Mouse (Mus musculus) cerebellum, adult 2 months (tissue): ENCODE results near the gene Trip4. TPM values are rescaled to one million over a fixed set of nuclear protein-coding genes. Genes with fewer than 3 reads are reported as not detected.
A peak's percentile ranks its signal among the peaks of the same experiment; 100 is the strongest.
"Not testable (repeated sequence)": the region's sequence is repeated elsewhere in the genome, so short reads cannot be mapped to it uniquely, and the experiment has no call there.

Source experiments
- DNase-seq, 2 experiments: peaks; one replicate each; pipeline ENCODE4 v3.0.0; 2021
- H3K27ac ChIP-seq: fragments of 200-500 bp; 2 replicates; pipeline ENCODE4 v1.5.1; 2012; ENCODE audit warnings: low read length, control low read depth, inconsistent platforms; ENCODE audit not compliant: insufficient read depth
- H3K27me3 ChIP-seq: fragments of 200-500 bp; 2 replicates; pipeline ENCODE4 v1.6.1; 2012; ENCODE audit warnings: inconsistent platforms, mild to moderate bottlenecking, low read length, moderate library complexity; ENCODE audit not compliant: control insufficient read depth, insufficient read depth
- H3K4me1 ChIP-seq: fragments of 200-500 bp; 2 replicates; pipeline ENCODE4 v1.6.1; 2011; ENCODE audit warnings: low read length; ENCODE audit not compliant: control insufficient read depth, insufficient read depth
- H3K4me3 ChIP-seq: fragments of 200-500 bp; replicated peaks from 2 replicates; pipeline ENCODE3; 2011; ENCODE audit warnings: mild to moderate bottlenecking, low read depth, low read length, control low read depth; ENCODE audit not compliant: insufficient read depth
- CTCF ChIP-seq: fragments of 200-500 bp; IDR thresholded peaks from 2 replicates; pipeline ENCODE4 v1.5.1; 2011; ENCODE audit warnings: low read depth, mild to moderate bottlenecking, control low read depth, low read length, moderate library complexity, borderline replicate concordance; ENCODE audit not compliant: insufficient read depth
- POLR2A ChIP-seq: fragments of 200-500 bp; IDR thresholded peaks from 2 replicates; pipeline ENCODE4 v1.6.1; 2011; ENCODE audit warnings: low read length, control low read depth, borderline replicate concordance; ENCODE audit not compliant: insufficient read depth
- WGBS: fragments of 180-500 bp; shearing (Covaris S2); methylation state at CpG from one replicate; pipeline ENCODE4 v1.1.7; 2018; 5-methylcytosine and 5-hydroxymethylcytosine counted together
- polyA plus RNA-seq: library from polyadenylated mRNA; depleted of rRNA; stranded (reverse); fragments of >200 nt; gene quantifications from 2 replicates; pipeline ENCODE4 v1.2.3, GENCODE M21; 2012; rRNA removed

Gene Trip4
- polyA plus RNA-seq, 1 experiment: 20.4 TPM

- Histone ChIP-seq H3K27me3 (no peaks in the 10 kb centered on the region), H3K4me3 (no peak overlapping the region), H3K27ac (no peak overlapping the region), H3K4me1 (peaks cover 37% of the 10 kb centered on the region)
- TF ChIP-seq CTCF (no peak), POLR2A (no peak)
- 51% methylated on average over 4 of the region's 4 CpGs for WGBS
- DNase-seq: peak in 1 of 2 experiments; percentile 42
These were observed 117.5 kb downstream of the Trip4 start for GRCm38 (mm10) chr9:65791106-65791505.

- no peak for DNase-seq
- Histone ChIP-seq H3K4me3 (no peak overlapping the region), H3K27me3 (no peaks in the 10 kb centered on the region), H3K27ac (no peak overlapping the region), H3K4me1 (peaks cover 28% of the 10 kb centered on the region)
- 95% methylated on average over 3 of the region's 3 CpGs for WGBS
- TF ChIP-seq CTCF (no peak), POLR2A (no peak)
These were observed 118.8 kb downstream of the Trip4 start for GRCm38 (mm10) chr9:65789788-65790187.

- 54% methylated on average over 4 of the region's 4 CpGs for WGBS
- H3K27ac ChIP-seq: no peak overlapping the region
- no peaks in the 10 kb centered on the region for H3K27me3 ChIP-seq
- TF ChIP-seq POLR2A (no peak), CTCF (no peak)
- peaks cover 16% of the 10 kb centered on the region for H3K4me1 ChIP-seq
- H3K4me3 ChIP-seq: no peak overlapping the region
- no peak for DNase-seq
These were observed 120.0 kb downstream of the Trip4 start for GRCm38 (mm10) chr9:65788556-65788955.

- Histone ChIP-seq H3K4me3 (no peak overlapping the region), H3K27me3 (no peaks in the 10 kb centered on the region), H3K27ac (peak overlapping the region; percentile 68), H3K4me1 (peaks cover 14% of the 10 kb centered on the region)
- DNase-seq: no peak
- WGBS: 42% methylated on average over 4 of the region's 4 CpGs
- TF ChIP-seq CTCF: no peak
- TF ChIP-seq POLR2A: no peak
These were observed 120.7 kb downstream of the Trip4 start for GRCm38 (mm10) chr9:65787829-65788344.

- TF ChIP-seq POLR2A: no peak
- TF ChIP-seq CTCF: no peak
- peak; percentile 68 to 74 for DNase-seq
- Histone ChIP-seq H3K4me1 (peaks cover 14% of the 10 kb centered on the region), H3K27ac (peak overlapping the region; percentile 68), H3K27me3 (no peaks in the 10 kb centered on the region), H3K4me3 (no peak overlapping the region)
- 21% methylated on average over 8 of the region's 8 CpGs for WGBS
These were observed 121.5 kb downstream of the Trip4 start for GRCm38 (mm10) chr9:65786885-65787787.

- H3K27ac ChIP-seq: no peak overlapping the region
- TF ChIP-seq CTCF (no peak), POLR2A (no peak)
- WGBS: 93% methylated on average over 4 of the region's 4 CpGs
- no peak for DNase-seq
- H3K4me3 ChIP-seq: no peak overlapping the region
- H3K27me3 ChIP-seq: no peaks in the 10 kb centered on the region
- H3K4me1 ChIP-seq: peaks cover 10% of the 10 kb centered on the region
These were observed 122.7 kb downstream of the Trip4 start for GRCm38 (mm10) chr9:65785772-65786368.

GRCm38 (mm10) chr9:65779619-65780018 lies 129.0 kb downstream of the Trip4 start:
- not testable (repeated sequence) for H3K4me1 ChIP-seq, H3K27ac ChIP-seq, H3K27me3 ChIP-seq, DNase-seq, H3K4me3 ChIP-seq
- WGBS: 92% methylated on average over 3 of the region's 3 CpGs

Other genes with a start within 250 kb of the Trip4 start
- gene Oaz2, start 240.8 kb downstream of the Trip4 start, polyA plus RNA-seq: 218 and 230 TPM in 2 replicates
- gene Zfp609, start 81.2 kb downstream of the Trip4 start, polyA plus RNA-seq: 19.2 and 23.2 TPM in 2 replicates
- 0.13 and 0.29 TPM in 2 replicates for gene Pclaf, start 18.6 kb downstream of the Trip4 start, polyA plus RNA-seq
- gene Csnk1g1, start 130 bp upstream of the Trip4 start, polyA plus RNA-seq: 21.9 and 25.4 TPM in 2 replicates
- 223 and 230 TPM in 2 replicates for gene Ppib, start 151.4 kb upstream of the Trip4 start, polyA plus RNA-seq
- 8.8 and 9.7 TPM in 2 replicates for gene Snx22, start 160.9 kb upstream of the Trip4 start, polyA plus RNA-seq
- gene Snx1, start 217.8 kb upstream of the Trip4 start, polyA plus RNA-seq: 111 and 121 TPM in 2 replicates
- 24.3 and 25.9 TPM in 2 replicates for gene Ciao2a, start 217.8 kb upstream of the Trip4 start, polyA plus RNA-seq
- gene Dapk2, start 249.4 kb upstream of the Trip4 start, polyA plus RNA-seq: 3.6 and 3.8 TPM in 2 replicates